Mouse (Mus musculus): ENCODE measurements around the gene Timp2.

- TF ChIP-seq ZNF384 (IDR thresholded peaks at IDR 0.05; ENCODE audit: low read depth, low read length) (no peak), HCFC1 (IDR thresholded peaks at IDR 0.05; ENCODE audit: borderline replicate concordance, insufficient read depth, low read length) (no peak), ZC3H11A (IDR thresholded peaks at IDR 0.05; ENCODE audit: borderline replicate concordance, low read depth, low read length) (no peak), CHD2 (IDR thresholded peaks at IDR 0.05; ENCODE audit: low read depth, low read length) (no peak)
Observed at GRCm38 (mm10) chr11:118254159-118254951, 101.2 kb downstream of the Timp2 start.
